Mouse (Mus musculus) kidney, embryonic 16.5 days (tissue): ENCODE data around the gene B230219D22Rik. TPM values are rescaled to one million over a fixed set of nuclear protein-coding genes. Genes with fewer than 3 reads are reported as not detected.
"Not testable (repeated sequence)": the region's sequence is repeated elsewhere in the genome, so short reads cannot be mapped to it uniquely, and the experiment has no call there.

ENCODE experiments used
- ATAC-seq: fragments of 200-750 bp; cut with Nextera tagmentation; 2 replicates; pipeline ENCODE4 v1.8.0; 2017; ENCODE audit warnings: moderate TSS enrichment; ENCODE audit not compliant: low FRiP score, low TSS enrichment
- H3K27ac ChIP-seq: fragments of 300-500 bp; sonication (generic); 2 replicates; pipeline ENCODE4 v1.5.1; 2014; ENCODE audit warnings: low read length
- H3K27me3 ChIP-seq: fragments of 300-500 bp; sonication (generic); 2 replicates; pipeline ENCODE4 v1.6.1; 2014; ENCODE audit warnings: low read length, control low read depth, mixed read lengths; ENCODE audit not compliant: insufficient read depth
- H3K36me3 ChIP-seq: fragments of 300-500 bp; sonication (generic); 2 replicates; pipeline ENCODE4 v1.6.1; 2014; ENCODE audit warnings: low read length, control low read depth, mixed read lengths; ENCODE audit not compliant: insufficient read depth
- H3K4me1 ChIP-seq: fragments of 300-500 bp; sonication (generic); 2 replicates; pipeline ENCODE4 v1.6.1; 2014; ENCODE audit warnings: low read length, control low read depth, mixed read lengths; ENCODE audit not compliant: insufficient read depth
- H3K4me2 ChIP-seq: fragments of 300-500 bp; sonication (generic); replicated peaks from 2 replicates; pipeline ENCODE4 v1.6.1; 2014; ENCODE audit warnings: low read depth, low read length
- H3K4me3 ChIP-seq: fragments of 300-500 bp; sonication (generic); 2 replicates; pipeline ENCODE4 v1.5.1; 2014; ENCODE audit warnings: mild to moderate bottlenecking, low read length
- H3K9ac ChIP-seq: fragments of 300-500 bp; sonication (generic); replicated peaks from 2 replicates; pipeline ENCODE4 v1.6.1; 2014; ENCODE audit warnings: low read length
- H3K9me3 ChIP-seq: fragments of 300-500 bp; sonication (generic); 2 replicates; pipeline ENCODE4 v1.6.1; 2016; ENCODE audit warnings: low read length, control low read depth
- WGBS: fragments of 180-500 bp; shearing (Covaris S2); extraction: QIAGEN DNeasy Blood & Tissue Kit; methylation state at CpG from one replicate; pipeline ENCODE4 v1.1.7; 2014; 5-methylcytosine and 5-hydroxymethylcytosine counted together
- polyA plus RNA-seq: library from polyadenylated mRNA; unstranded; fragments of >200 nt; fragmentation: Nextera tagmentation; extraction: Ambion mirVana; gene quantifications from 2 replicates; pipeline ENCODE4 v1.2.1, GENCODE M21; 2015

B230219D22Rik gene
- polyA plus RNA-seq, 1 experiment from 2014 or later: 55.2 TPM

DNA sequence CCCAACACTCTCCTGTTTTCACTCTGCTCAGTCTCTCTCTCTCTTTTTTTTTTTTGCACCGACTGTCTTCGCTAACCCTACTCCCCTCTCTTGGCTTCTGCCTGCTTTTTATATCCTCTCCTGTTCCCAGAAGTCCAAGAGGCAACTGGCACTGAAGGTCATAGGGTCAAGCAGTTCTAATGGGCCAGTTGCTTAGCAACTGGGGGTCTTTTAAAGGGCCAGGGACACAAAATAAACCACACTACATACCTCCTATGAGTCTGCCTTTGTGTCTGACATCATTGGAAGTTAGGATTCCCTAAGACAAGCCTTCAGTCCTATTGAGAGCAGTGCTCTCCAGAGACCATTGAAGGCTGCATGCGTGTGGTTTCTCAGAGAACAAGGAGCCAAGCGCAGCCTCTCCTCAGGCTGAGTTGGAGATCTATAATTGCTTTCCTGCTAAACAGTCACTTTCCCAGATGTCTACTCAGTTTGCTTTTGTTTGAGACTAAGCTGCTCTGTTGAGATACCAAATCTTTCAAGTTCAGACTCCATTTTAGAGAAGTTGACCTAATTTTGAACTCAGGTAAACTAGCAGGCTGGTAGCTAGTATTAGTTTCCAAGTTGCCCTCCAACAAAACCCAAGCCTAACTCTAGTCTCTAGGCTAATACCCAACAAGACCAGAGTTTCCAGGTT, 4.9 kb upstream of the B230219D22Rik start:
- no peak for ATAC-seq
- Histone ChIP-seq H3K4me3 (no peak overlapping the region), H3K36me3 (no peaks in the 10 kb centered on the region), H3K4me1 (no peaks in the 10 kb centered on the region), H3K27me3 (no peaks in the 10 kb centered on the region), H3K27ac (no peak overlapping the region), H3K9ac (no peak overlapping the region), H3K9me3 (no peaks in the 10 kb centered on the region), H3K4me2 (no peak overlapping the region)
- 45% methylated on average over 4 of the region's 4 CpGs for WGBS

DNA sequence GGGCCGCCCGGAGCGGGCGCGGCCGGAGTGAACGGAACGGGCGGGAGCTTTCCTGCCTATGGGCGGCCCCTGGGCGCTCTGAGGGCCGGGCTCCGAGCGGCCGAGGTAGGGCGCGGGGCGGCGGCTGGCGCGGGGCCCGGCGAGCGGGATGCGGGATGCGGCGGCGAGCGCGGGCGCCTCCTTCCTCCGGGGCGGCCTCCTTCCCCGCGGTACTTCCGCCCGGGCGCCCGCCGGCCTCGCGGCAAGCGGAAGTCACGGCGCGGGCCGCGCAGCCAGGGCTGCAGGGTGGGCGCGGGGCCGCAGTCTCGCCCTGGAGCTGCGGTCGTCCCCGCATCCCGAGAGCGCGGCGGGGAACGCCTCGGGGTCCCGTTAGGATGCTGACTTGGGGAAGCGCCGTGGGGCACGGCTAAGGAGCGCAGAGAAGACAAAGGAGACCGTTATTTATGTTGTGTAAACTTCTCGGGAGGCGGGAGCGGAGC, 358 bp downstream of the B230219D22Rik start:
- no peaks in the 10 kb centered on the region for H3K36me3 ChIP-seq
- H3K4me2 ChIP-seq: peak overlapping the region; percentile 86
- peak overlapping the region; percentile 98 for H3K27ac ChIP-seq
- 0% methylated on average over 38 of the region's 70 CpGs for WGBS
- no peaks in the 10 kb centered on the region for H3K9me3 ChIP-seq
- no peaks in the 10 kb centered on the region for H3K27me3 ChIP-seq
- peaks cover 16% of the 10 kb centered on the region for H3K4me1 ChIP-seq
- peak overlapping the region; percentile 98 for H3K4me3 ChIP-seq
- H3K9ac ChIP-seq: peak overlapping the region; percentile 100
- peak; percentile 76 for ATAC-seq

DNA sequence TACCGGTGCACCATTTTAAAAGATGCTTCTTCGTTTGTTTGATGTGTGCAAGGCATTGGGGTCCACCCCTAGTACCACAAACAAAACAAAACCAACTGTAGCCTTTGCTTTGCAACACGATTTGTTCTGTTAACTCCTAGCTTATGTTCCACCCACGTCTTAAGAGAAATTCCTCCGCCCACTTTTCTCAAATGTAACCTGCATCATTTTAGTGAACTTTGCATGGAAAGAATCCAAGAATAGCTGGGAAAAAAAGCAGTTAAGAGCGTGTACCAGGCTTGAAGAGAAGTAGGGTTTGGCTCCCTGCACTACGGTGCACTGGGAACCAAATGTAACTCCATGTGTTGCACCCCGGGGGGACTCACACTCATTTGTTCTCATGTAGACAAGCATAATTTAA, 1.2 kb downstream of the B230219D22Rik start:
- peaks cover 16% of the 10 kb centered on the region for H3K4me1 ChIP-seq

DNA sequence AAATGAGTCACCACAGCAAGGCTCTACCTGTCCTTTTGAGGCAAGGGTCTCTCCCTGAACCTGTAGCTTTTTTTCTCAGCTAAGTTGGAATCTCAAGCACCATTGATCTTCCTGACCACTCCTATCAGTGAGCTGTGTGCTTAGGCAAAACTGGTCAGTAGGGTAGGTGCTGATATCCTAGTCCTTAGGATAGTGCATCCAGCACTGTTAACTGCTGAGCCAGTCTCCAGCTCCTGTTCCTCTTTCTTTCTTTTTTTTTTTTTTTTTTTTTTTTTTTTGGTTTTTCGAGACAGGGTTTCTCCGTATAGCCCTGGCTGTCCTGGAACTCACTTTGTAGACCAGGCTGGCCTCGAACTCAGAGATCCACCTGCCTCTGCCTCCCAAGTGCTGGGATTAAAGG, 3.1 kb downstream of the B230219D22Rik start:
- H3K27ac ChIP-seq, H3K27me3 ChIP-seq, H3K9ac ChIP-seq, ATAC-seq, H3K4me2 ChIP-seq, H3K9me3 ChIP-seq, H3K4me3 ChIP-seq: not testable (repeated sequence)
- no CpG with 5 or more reads among the region's 3 CpGs for WGBS
- H3K36me3 ChIP-seq: peaks cover 24% of the 10 kb centered on the region
- H3K4me1 ChIP-seq: peaks cover 16% of the 10 kb centered on the region

More for the DNA sequence above, 1.2 kb downstream of the B230219D22Rik start:
- H3K9me3 ChIP-seq: no peaks in the 10 kb centered on the region
- H3K27ac ChIP-seq: 0 out of 2 replicates have a peak overlapping the region, but pooled peaks have one; percentile 98
- no peaks in the 10 kb centered on the region for H3K27me3 ChIP-seq
- 8% methylated on average over 8 of the region's 8 CpGs for WGBS
- ATAC-seq: no peak
- peak overlapping the region; percentile 100 for H3K9ac ChIP-seq
- peak overlapping the region; percentile 86 for H3K4me2 ChIP-seq
- peaks cover 8% of the 10 kb centered on the region for H3K36me3 ChIP-seq
- H3K4me3 ChIP-seq: peak overlapping the region; percentile 98

DNA sequence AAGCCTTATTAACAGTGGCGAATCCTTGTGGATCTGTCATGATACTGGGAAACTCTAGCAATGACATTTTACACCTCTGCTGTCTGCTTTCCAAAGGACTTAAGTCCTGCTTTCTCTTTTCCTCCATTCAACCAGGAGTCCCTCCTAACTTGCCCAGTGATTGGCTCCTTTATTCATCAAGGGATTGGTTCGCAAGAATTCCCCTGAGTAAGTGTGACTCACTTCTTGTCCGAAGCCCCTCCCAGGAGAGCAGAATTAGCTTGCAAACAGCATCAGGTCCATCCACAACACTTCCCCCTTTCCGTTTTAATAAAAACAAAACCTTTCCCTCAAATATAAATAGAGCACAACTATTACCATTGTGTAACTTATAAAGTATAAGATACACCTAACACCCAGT, 11.4 kb downstream of the B230219D22Rik start:
- no peak for ATAC-seq
- H3K4me2 ChIP-seq: no peak overlapping the region

DNA sequence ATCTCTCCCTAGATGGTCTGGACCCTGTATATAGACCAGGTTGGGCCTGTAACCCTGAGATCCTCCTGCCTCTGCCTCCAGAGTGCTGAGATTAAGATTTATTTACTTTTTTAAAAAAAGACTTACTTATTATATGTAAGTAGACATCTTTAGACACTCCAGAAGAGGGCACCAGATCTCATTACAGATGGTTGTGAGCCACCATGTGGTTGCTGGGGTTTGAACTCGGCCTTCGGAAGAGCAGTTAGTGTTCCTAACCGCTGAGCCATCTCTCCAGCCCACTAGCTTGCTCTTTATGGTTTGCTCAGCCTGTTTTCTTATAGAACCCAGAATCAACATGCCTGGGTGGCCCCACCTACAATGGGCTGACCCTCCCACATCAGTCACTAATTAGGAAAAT, 19.9 kb downstream of the B230219D22Rik start:
- H3K27ac ChIP-seq: no peak overlapping the region
- ATAC-seq: no peak
- 87% methylated on average over 3 of the region's 3 CpGs for WGBS
- peaks cover 9% of the 10 kb centered on the region; the same call in 1 of the 2 replicates for H3K4me1 ChIP-seq
- H3K4me3 ChIP-seq: no peak overlapping the region
- no peaks in the 10 kb centered on the region for H3K36me3 ChIP-seq
- no peak overlapping the region for H3K4me2 ChIP-seq
- H3K9ac ChIP-seq: no peak overlapping the region
- no peaks in the 10 kb centered on the region for H3K27me3 ChIP-seq
- no peaks in the 10 kb centered on the region for H3K9me3 ChIP-seq

More for the DNA sequence above, 11.4 kb downstream of the B230219D22Rik start:
- Histone ChIP-seq H3K4me3 (no peak overlapping the region), H3K9ac (no peak overlapping the region), H3K27me3 (no peaks in the 10 kb centered on the region), H3K27ac (no peak overlapping the region), H3K36me3 (peaks cover 43% of the 10 kb centered on the region), H3K9me3 (0 out of 2 replicates have a peak, but pooled peaks cover 7% of the 10 kb centered on the region), H3K4me1 (no peaks in the 10 kb centered on the region)
- 90% methylated on average over 4 of the region's 4 CpGs for WGBS

DNA sequence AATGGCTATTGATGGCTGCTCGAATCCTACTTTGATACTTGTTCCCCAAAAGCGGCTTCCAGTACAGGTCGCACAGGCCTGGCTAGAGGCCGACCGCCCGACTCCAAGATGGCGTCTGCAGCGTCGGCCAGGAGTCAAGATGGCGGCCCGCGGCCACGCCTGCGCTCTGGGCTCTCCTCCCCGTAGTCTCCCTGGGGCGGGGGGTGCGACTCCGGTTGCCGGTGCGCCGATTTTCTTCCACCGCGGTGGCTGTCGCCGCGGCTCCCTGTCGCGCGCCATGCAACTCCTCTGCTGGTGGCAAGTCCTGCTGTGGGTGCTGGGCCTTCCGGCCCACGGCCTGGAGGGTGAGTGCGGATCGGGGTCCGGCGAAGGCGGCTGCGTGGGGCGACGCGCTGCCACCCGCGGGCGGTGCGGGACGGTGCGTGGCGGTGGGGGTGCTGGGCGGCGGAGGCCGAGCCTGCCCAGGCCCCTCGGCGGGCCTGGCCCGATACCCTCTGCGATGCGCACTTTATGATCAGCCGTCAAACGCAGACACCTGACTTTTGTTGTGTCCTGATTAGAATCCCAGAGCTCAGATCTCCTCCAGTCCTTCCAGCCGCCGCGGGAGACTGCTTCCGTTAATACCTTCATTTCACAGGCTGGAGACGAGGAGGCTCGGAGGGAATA, 21.7 kb downstream of the B230219D22Rik start, which contains the start of gene Txndc15:
TSS of gene Txndc15 (plus strand) at position 150 of the 666 bp plus-strand sequence.
- Histone ChIP-seq H3K4me3 (peak within 1 kb of the TSS; percentile 80), H3K4me2 (peak within 1 kb of the TSS; percentile 66), H3K9ac (peak within 1 kb of the TSS; percentile 89), H3K9me3 (no peaks in the 10 kb centered on the region), H3K36me3 (peaks cover 13% of the 10 kb centered on the region; the same call in 1 of the 2 replicates), H3K27me3 (no peaks in the 10 kb centered on the region), H3K4me1 (peaks cover 6% of the 10 kb centered on the region; the same call in 1 of the 2 replicates), H3K27ac (peak within 1 kb of the TSS; percentile 88)
- peak; percentile 93 for ATAC-seq
- under 1% methylated on average over 63 of the region's 63 CpGs for WGBS

DNA sequence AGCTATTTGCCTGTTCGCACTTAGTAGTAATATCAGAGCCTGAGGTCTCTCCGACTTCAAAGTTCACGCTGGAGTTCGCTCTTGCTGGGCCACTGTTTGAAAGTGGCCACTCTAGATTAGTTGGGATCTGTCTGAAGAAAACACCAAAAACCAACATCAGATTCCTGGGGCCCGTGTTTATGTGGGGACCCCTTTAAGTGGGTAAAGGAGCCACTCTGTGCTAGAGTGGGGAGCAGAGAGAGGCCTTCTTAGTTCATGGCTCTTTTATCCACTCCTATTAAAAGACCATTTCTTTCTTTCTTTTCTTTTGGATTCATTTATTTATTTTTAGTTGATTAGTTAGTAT, 22.2 kb downstream of the B230219D22Rik start:
- no peaks in the 10 kb centered on the region for H3K9me3 ChIP-seq
- no peaks in the 10 kb centered on the region for H3K27me3 ChIP-seq
- peak overlapping the region; percentile 89 for H3K9ac ChIP-seq
- 1% methylated on average over 5 of the region's 5 CpGs for WGBS
- H3K4me1 ChIP-seq: peaks cover 6% of the 10 kb centered on the region; the same call in 1 of the 2 replicates
- ATAC-seq: no peak
- peak overlapping the region; percentile 80 for H3K4me3 ChIP-seq
- H3K36me3 ChIP-seq: peaks cover 18% of the 10 kb centered on the region
- H3K4me2 ChIP-seq: peak overlapping the region; percentile 66
- H3K27ac ChIP-seq: peak overlapping the region; percentile 88

DNA sequence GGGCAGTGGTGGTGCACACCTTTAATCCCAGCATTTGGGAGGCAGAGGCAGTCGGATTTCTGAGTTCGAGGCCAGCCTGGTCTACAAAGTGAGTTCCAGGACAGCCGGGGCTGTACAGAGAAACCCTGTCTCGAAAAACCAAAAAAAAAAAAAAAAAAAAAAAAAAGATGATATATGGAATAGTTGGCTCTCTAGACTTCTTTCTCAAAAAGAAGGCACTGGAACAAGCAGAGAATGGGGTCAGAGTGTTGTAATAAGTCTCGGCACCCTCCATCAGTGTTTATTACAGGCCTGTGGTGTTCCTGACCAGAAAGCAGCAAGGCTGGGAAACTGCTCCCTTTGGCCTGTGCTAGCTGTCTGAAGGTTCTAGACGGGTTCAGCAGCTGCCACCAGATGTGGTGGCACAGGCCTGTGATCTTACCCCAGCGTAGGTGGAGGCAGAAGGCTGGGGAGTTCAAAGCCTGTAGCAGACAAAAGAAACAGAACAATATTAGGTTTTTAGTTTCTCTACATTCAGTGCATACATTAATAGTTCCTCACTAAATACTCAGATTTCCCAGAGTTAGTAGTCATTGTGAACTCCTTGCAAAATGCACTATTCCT, 23.1 kb downstream of the B230219D22Rik start:
- Histone ChIP-seq H3K4me1 (peaks cover 6% of the 10 kb centered on the region; the same call in 1 of the 2 replicates), H3K4me3 (0 out of 2 replicates have a peak overlapping the region, but pooled peaks have one; percentile 80), H3K27ac (no peak overlapping the region), H3K9ac (0 out of 2 replicates have a peak overlapping the region, but pooled peaks have one; percentile 43), H3K27me3 (no peaks in the 10 kb centered on the region), H3K9me3 (no peaks in the 10 kb centered on the region), H3K36me3 (peaks cover 20% of the 10 kb centered on the region), H3K4me2 (peak overlapping the region; percentile 66; the same call in 1 of the 2 replicates)
- no peak for ATAC-seq
- WGBS: 79% methylated on average over 7 of the region's 7 CpGs
